Mouse (Mus musculus): ENCODE measurements at regions not wholly inside any gene's neighbourhood (a gene's known extent, or its start where the extent isn't known, plus 50 kb on each side); places are given as distances from the start of the nearest gene placed in this dataset.

DNA sequence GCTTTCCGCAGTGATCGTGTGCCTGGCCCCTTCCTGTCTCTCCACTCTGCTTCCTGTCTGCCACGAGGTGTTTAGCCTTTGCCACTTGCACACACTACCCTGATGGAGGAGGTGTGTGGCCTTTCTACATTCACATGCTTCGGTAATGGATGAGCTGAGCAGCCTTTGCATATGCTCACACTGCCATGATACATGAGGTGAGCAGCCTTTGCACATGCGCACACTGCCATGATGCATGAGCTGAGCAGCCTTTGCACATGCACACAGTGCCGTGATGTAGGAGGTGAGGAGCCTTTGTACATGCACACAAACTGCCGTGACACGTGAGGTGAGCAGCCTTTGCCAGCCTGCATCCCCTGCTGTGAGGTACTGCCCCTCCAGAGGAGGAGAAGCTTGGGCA, 58.3 kb downstream of the Erv3 start:
- no peak for DNase-seq (ENCODE audit: low spot score)

DNA sequence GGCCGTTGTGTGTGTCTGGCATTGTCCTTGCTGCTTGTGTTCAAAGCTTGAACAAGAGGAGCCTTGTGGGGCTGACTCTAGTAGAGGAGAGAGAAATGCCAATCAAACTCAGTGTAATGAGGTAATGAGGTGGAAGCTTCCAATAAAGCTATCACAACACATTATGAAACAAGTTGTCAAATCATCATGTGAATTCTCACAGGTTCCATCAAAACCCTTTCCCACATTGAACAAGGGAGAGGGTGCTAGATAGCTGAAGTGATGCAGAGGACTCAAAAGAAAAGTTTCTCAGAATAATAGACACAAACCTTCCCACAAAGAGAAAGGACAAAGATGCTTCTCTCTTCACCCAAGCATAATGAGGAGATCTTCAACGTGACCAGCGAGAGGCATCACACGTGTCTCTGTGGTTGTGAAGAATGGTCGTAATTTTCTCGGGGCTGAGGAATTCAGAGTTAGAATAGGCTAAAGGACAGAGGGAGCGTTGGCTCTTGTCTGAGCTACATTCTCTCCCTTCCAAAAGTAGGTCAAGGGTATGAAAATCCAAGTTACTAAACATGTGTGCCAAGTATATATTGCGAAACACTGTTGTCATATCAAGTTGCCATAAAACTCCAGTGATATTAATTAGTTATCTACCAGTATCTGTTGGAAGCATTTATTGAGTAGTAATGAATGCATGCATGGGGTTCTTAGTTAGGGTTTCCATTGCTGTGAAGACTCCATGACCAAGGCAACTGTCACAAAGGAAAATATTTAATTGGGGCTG, 59.2 kb downstream of the Erv3 start:
- no peak for DNase-seq (ENCODE audit: low spot score)

DNA sequence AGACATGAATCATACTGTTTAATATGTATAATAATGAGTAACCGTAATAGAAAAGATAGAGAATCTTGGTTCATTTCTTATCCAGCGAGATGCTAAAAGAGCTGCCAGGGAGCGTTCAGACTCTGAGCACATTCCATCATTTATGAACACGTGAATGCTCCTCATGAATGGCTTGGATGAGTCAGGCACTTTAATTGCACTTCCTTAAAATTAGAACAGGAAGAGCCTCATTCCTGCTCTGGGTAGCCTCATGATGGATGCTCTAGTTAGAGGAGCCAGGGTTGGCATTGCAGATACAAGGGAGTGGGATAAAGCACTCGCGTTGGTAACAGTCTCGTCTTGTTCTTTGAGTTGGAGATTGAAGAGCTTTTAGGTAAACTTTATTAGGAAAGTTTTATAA, 60.1 kb downstream of the Erv3 start:
- no peak for DNase-seq (ENCODE audit: low spot score)

DNA sequence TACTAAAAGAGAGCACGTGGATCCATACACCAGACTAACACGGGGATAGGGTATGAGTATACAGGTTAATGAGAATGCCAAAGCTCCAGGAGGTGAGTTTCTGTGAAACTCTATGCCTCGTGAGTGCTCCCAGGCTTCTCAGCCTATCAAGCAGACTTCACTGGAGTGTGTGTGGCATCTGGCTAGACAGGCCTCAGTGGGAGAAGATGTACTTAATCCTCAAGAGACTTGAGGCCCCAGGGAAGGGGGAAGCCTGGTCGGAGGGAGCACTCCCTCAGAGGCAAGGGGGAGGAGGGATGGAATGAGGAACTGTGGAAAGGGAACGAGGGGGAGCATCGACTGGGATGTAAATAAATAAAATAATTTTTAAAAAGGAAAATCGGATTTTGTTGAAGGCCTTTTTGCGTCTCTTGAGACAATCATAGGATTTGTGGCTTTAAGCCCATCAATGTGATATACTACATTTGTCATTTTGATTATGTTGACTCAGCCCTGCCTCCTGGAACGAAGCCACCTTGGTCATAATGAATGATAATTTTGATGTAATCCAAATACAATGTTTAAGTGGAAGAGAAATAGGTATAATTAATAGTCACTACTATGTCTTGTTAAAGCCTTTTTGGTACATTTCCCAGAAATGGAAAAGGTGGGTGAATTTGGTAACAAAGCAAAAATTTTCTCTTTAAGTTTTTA, 62.4 kb downstream of the Erv3 start:
- no peak for DNase-seq (ENCODE audit: low spot score)

DNA sequence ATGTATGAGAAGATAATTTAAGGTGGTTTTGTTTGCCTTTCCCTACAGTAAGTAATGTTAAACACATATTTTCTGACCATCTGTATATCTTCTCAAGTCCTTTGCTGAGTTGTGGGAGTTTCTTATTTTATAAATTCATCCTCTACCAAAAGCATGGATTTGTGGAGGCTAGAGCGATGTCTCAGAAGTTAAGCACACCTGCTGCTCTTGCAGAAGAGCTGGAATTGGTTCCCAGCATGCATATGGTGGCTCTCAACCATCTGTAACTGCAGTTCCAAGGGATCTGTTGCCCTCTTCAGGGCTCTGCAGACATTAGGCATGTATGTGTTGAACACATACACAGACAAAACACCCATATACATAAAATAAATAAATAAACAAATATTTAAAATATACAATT, 84.2 kb downstream of the Erv3 start:
- no peak for DNase-seq (ENCODE audit: low spot score)

DNA sequence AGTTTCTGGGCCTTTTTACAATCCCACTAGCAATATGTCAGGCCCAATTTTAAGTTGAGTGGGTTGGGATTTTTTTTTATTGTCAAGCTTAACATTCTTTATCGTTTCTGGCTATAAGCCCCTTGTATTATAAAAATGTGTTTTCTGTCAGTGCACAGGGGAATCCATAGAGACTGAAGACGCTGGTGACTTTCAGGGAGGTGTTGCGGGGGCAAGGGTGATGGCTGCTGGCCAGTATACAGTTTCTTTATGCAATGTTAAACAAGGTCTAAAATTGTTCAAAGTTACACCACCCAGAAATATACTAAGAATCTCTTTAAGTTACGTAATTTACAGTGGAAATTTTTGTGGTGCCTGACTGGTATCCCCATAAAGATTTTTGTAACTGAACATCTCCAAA, 85.9 kb downstream of the Erv3 start:
- no peak for DNase-seq (ENCODE audit: low spot score)

DNA sequence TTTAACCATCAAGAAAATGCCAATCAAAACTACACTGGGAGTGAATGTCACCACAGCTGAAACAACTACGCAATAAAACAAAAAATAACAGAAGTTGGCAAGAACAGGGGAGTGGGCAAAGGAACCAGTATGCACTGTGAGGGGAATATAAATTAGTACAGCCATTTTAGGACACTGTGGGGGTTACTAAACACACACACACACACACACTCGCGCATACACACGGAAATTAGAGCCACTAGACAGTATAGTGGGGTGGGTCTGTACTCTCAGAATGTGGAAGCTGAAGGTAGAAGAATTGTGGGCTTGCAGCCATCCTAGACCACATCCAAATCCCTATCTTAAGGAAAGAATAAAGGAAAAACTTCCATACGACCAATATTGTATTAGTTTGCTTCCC, 87.4 kb downstream of the Erv3 start:
- no peak for DNase-seq (ENCODE audit: low spot score)

DNA sequence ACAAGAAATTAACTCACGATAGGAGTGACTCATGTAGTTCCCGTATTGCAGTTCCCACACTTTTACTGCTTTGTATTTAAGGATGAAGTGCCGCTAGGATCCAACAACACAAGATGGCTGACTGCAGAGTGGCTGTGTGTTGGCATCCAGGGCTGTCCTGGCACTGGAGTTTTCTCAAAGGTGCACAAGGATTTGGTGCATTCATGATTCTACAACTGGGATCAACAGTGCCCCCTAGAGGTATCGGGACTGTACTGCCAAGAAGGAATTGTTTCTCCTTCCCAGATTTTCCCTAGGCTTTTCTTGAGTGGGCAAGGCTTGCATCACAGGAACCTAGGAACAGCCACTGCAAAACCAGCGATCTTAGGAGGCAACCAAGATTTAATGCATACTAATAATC, 88.7 kb downstream of the Erv3 start:
- DNase-seq (ENCODE audit: low spot score) = peak; percentile 50

DNA sequence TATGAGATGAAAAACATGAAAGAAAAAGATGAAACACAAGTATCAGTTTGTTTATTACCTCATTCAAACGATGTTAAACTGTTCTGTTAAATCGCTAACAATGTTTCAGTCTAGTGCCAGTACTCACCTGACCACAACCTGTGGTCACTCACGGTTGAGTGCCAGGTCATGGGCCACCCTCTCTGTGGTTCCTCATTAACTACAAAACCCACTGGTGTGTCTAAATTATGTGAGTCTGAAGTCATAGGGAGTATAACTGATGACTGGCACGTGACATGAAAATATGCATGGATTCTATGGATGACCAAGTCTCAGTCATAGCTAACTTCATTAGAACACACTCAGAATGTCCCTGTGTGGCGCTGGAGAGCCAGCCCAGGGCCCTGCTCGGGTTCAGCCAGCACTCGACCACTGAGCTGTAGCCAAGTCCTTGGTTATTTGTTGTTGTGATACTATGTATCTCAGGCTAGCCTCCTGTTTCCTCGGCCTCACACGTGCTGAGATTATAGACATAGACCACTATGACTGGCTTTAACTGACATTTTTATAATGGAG, 89.8 kb downstream of the Erv3 start:
- DNase-seq (ENCODE audit: low spot score) = no peak

DNA sequence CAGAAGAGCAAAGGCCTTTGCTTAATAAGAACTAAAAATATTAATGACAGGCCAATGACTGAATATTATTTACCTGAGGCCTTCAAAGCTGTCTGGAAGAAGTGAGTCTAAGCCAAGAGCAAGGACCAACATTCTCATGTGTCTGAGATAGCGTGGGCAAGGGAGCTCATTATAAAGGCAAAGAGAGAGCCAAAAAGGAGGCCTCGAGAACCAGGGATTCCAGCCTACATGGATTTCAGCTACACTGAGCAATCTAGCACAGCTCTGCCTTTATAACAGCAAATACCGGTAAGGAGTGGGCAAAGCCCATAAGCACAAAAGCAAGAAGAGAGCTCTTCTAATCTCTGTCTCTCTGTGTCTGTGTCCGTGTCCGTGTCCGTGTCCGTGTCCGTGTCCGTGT, 93.0 kb downstream of the Erv3 start:
- no peak for DNase-seq (ENCODE audit: low spot score)

DNA sequence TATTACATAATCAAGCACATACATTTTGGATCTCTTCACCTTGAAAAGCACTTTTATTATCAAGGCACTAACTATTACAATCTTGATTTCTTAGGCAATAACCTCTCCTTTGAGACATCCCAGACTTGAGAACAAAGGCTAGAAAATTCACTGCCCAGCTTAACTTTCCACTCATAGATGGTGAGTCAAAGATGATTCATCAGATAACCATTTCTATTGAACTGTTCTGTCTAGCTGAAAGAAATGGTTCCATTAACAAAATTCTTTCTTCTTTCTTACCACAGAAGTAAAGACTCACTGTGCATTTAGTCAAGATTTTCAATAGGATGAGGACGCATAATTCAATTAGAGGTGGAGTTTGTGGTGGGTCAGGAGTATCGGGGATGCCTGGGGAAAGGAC, 98.0 kb downstream of the Erv3 start:
- DNase-seq (ENCODE audit: low spot score) = no peak

DNA sequence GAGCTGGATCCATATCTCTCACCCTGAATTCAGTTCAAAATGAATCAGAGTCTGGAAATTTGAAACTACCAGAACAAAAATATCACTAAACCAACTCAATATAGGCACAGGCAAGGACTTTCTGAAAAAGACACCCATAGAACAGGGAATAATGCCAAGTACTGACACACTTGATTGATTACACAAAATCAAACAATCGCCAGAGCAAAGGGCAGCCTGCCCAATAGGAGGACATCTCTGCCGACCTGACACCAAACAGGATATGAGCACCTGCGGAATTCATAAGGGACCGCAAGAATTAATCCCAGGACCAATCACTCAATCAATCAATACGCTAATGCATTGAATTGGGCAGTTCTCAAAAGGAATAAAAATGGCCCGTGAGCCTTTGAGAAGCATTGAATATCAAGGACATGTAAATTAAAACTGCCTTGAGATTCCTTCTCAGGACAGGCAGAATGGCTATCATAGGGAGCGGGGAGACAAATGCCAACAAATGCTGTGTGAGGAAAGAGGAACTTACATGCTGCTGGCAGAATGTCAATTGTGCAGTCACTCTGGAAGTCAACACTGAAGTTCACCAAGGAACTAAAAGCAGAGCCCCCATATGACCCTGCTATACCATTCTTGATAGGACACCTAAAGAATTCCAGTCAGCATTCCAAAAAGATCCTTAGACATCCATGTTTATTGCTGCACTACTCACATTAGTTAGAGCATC, 102.2 kb downstream of the Erv3 start:
- DNase-seq (ENCODE audit: low spot score) = no peak

DNA sequence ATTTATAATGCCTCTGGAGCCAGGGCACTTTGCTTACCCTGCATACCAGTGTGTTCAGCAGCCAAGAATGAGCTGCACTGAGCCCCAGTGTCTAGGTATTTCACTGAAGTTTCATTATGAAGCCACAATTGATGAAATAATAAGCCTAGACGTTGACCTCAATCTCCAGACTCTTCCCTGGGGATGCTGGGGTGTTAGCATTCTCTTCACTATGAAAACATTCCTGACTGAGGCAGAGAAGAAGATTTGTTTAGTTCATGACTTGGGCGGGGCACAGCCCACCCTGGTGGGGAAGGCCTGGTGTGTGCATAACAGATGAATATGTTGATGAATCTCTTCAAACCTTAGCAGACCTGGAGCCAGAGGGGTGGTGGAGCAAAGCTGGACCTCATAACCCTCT, 104.4 kb downstream of the Erv3 start:
- no peak for DNase-seq (ENCODE audit: low spot score)

DNA sequence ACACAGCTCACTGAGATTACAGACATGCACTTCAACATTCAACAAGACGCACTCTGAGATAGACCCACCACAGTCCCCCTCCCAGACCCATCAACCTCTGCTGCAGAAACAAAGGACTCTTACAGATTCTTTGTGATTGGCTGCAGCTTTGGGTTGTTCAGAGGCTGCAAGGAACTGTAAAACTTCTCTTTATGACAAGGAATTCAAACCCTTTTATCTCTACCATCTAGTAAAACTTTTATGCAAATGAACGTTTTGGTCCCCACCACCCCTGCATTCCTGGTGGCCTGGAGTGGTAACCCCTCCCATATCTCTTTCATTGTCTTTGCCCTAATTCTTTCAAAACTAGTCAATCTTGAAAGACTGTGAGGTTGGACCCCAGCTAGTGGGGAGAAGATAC, 106.1 kb downstream of the Erv3 start:
- no peak for DNase-seq (ENCODE audit: low spot score)

DNA sequence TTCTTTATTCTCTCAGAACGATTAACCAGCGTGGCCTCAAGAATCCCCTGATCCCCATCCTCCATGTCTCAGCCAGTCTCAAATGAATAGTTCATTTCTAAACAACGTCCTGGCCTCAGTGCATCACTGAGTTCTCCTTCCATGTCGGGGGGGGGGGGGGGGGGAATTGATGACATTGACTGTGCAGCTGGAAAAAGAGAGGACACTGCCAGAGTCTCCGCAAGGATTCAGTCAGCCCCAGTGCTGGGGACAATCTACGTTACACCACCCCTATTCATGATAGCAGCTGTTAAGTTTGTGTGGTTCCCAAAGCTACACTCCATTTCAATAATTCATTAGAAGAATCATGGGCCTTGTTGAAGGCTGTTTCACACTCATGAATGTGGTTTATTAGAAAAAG, 108.9 kb downstream of the Erv3 start:
- DNase-seq (ENCODE audit: low spot score) = no peak

DNA sequence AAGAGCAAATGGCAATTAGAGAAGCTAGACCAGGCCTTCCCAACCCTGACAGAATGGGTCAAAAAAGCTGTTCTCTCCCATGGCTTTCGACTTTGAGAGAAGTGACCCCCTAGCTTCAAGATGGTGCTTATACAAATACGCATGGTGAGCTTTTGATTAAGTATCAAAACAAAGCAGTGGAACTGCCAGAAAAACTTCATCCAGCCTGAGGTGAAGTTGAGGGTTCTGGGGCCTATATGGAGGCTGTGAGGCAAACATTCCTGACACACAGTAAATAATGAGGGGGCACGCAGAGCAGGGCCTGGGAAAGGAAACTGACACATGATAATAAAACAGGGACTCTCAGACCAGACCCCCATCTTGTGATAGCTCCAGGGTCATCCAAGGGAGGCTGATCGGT, 109.3 kb downstream of the Erv3 start:
- DNase-seq (ENCODE audit: low spot score) = no peak

DNA sequence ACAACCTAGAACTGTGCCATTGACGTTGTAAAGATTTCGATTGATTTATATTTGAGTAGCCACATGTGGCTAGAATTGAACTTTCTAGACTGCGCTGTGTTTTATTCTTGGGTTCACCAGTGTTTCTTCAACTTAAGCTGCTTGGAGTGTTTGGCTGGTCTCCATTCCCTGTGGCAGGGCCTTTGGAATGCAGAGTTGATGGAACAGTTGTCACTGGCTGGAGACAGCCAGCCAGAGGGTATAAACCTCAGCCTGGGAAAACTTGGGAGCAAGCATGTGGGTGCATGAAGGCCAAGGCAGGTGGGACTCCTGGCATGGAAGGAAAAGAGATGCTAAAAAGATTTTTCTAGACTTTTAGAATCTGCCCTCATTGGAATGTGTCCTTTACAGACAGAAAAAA, 109.8 kb downstream of the Erv3 start:
- no peak for DNase-seq (ENCODE audit: low spot score)

DNA sequence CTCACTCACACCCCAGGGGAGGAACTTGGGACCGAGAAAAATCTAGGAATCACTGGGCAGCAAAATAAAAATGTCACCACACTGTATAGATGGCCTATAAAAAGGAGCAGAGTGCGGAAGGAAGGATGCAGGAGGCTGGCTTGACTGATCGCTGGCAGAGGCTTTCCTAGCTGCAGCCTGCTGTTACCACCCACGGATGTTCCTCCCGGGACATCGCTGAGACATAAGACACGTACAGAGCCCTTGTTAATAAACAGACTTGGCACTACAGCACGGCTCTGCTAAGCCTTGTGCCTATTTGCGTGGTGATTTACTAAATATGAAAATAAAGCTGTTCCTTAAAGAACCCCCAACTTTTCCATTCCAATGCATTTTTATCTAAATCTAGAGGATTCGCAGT, 110.8 kb downstream of the Erv3 start:
- DNase-seq (ENCODE audit: low spot score) = no peak

DNA sequence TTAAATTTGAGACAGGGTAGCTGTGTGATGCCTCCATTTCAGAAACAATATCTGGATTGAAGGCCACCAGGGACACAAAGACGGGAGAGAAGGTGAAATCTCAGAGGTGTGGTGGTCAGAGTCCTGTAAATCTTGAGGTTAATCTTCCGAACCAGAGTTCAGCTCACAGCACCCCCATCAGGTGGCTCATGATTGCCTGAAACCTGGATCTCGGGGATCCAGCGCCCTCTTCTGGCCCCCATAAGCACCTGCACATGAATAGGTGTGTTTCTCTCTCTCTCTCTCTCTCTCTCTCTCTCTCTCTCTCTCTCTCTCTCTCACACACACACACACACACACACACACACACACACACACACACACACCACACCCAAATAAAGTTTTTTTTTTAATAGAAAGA, 111.8 kb downstream of the Erv3 start:
- no peak for DNase-seq (ENCODE audit: low spot score)

DNA sequence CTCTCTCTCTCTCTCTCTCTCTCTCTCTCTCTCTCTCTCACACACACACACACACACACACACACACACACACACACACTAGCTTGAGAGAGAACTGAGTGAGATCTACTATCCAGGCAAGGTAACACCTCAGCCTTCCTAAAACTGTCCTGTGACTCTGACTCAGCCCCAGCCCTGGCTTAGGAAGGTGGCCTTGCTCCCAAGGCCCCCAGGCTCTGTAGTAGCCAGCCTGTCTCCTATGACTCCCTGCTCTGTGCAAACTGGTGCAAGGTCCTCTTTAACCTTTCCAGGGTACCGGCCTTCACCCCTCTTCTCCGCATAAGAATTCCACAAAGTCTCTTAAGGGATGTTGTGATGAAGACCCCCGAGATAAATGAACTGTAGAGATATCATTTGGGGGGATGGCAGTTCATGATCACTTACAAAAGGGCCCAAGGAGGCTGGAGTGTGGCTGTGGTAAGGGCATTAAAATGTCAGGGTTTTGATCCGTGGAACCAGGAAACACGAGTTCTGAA, 114.1 kb downstream of the Erv3 start:
- DNase-seq (ENCODE audit: low spot score) = no peak

DNA sequence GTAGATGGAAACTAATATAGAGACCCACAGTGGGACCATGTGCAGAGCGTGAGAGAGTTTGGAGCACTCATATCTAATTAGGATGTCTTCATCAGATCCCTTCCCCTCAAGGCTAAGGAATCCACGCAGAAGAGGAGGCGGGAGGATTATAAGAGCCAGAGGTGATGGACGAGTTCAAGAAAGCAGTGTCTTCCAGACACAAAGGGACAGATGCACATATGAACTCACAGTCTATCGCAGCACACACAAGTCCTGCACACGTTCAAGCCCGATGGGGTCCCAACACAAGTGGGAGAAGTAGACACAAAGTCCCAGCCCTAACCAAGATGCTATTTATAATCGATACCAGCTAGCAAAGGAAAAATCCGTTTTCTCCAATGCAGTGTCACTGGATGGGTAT, 114.6 kb downstream of the Erv3 start:
- no peak for DNase-seq (ENCODE audit: low spot score)

DNA sequence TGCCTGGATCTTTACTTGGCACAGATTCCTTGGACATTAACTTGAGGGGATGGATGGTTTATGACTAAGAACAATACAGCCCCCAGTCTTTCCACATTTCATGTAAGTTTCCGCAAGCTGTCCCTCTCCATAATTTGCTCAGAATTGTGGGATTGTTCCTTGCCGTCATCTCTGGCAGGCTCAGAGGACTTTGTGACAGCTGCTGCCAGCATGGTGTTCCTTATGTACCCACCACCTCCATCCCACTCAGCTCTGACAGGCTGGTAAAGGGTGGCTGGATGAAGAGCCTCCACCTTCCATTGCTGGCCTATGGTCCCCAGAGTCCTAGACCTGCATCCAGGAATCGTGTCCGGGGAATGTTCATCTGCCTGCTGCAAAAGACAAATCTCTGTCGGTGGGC, 119.1 kb downstream of the Erv3 start:
- no peak for DNase-seq (ENCODE audit: low spot score)

DNA sequence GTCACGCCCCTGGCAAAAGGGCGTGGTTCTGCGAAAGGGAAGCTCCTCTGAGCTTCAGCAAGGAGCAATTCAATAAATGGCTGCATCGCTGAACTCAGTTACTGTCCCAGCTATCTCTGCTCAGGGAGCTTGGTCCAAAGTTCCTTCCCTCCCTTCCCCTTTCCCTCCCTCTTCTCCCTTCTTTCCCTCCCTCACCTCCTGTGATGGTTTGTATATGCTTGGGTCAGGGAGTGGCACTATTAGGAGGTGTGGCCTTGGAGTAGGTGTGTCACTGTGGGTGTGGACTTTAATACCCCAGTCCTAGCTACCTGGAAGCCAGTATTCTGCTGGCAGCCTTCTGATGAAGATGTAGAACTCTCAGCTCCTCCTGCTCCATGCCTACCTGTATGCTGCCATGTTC, 120.5 kb downstream of the Erv3 start:
- DNase-seq (ENCODE audit: low spot score) = no peak

Data from testis, postnatal 10 days (tissue).